Mouse (Mus musculus) C2C12 (cell line): ENCODE measurements around the gene Tex29.

Source experiments
- CTCF ChIP-seq: IDR thresholded peaks from one replicate; pipeline ENCODE4 v1.5.1; 2011; ENCODE audit not compliant: control insufficient read depth, insufficient read depth, insufficient read length
- MAX ChIP-seq: IDR thresholded peaks from one replicate; pipeline ENCODE4 v1.6.1; 2011; ENCODE audit warnings: mild to moderate bottlenecking, control low read depth
- MYOD1 ChIP-seq: IDR thresholded peaks from one replicate; pipeline ENCODE4 v1.6.1; 2011; ENCODE audit warnings: low read depth; ENCODE audit not compliant: control insufficient read depth, insufficient read length
- USF1 ChIP-seq: IDR thresholded peaks from one replicate; pipeline ENCODE4 v1.6.1; 2011; ENCODE audit warnings: low read depth, mild to moderate bottlenecking, control low read depth, moderate library complexity

DNA sequence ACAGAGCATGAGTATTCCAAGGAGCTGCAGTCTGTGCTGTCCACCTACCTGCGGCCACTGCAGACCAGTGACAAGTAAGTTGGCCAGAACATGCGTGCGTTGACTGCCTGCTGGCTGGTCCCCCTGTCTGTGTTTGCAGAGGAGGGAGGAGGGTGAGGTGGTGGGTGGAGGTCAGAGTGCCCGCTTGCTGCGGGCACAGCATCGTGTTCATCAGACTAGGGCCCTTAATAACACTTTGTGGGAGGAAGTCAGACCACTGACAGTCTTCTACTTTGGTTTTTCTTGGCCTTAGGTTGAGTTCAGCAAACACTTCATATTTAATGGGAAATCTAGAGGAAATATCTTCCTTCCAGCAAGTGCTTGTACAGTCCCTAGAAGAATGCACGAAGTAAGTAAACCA is 39.8 kb upstream of the Tex29 start:
- no peak for TF ChIP-seq CTCF
- TF ChIP-seq USF1 = no peak
- no peak for TF ChIP-seq MAX
- no peak for TF ChIP-seq MYOD1
